ENCODE assay signal across 9 mouse cellular contexts in genomic region chr13:105291816-105292215, GRCm38 (mm10). TPM values are rescaled to one million over a fixed set of nuclear protein-coding genes. Genes with fewer than 3 reads are reported as not detected.
DNase-seq lines count a peak whose midpoint lies in the region; ATAC-seq and TF ChIP-seq lines count a peak whose summit lies in the region.
"Had no signal": no experiment of that assay in that cellular context is flagged by ENCODE, and none has a peak within 500 bp of the region (broad histone marks: within the 10 kb centered on the region; RNA-seq: fewer than 3 reads in every experiment).

No protein-coding gene starts in this region.

- peak; percentile 26 for DNase-seq in gastrocnemius, adult 2 months
- no peak for DNase-seq in gastrocnemius, postnatal 36 days
- DNase-seq in adrenal gland, postnatal 14 days: peak; percentile 76
- peak; percentile 18 for DNase-seq in forelimb bud, embryonic 11.5 days (ENCODE audit: low read depth, low spot score)
- peak; percentile 28 to 61 for DNase-seq in left cerebral cortex, adult 2 months (ENCODE audit: extremely low spot score in 1 of 2, low spot score in 2 of 2)
- DNase-seq in stomach, postnatal 0 days (ENCODE audit: low spot score): peak; percentile 39

- no peaks in the 10 kb centered on the region for H3K27me3 ChIP-seq in hindbrain, embryonic 16.5 days (replicated peaks; ENCODE audit: control insufficient read depth, insufficient read depth, low read length)
- no peaks in the 10 kb centered on the region for H3K27me3 ChIP-seq in stomach, postnatal 0 days (ENCODE audit: control insufficient read depth, insufficient read depth, low read length)

- no peak overlapping the region for H3K27ac ChIP-seq in gastrocnemius, adult 2 months
- H3K27ac ChIP-seq in hindbrain, embryonic 16.5 days (ENCODE audit: low read depth, low read length): peak overlapping the region; percentile 66
- H3K27ac ChIP-seq in left cerebral cortex, adult 2 months: peak overlapping the region; percentile 40; the same call in 1 of the 2 replicates
- no peak overlapping the region for H3K27ac ChIP-seq in stomach, postnatal 0 days (replicated peaks)

- intact Hi-C loops in gastrocnemius, adult 2 months (cut with DNase I): no loop called here
- intact Hi-C loops in gastrocnemius, postnatal 36 days (cut with DNase I): no loop called here
- intact Hi-C loops in left cerebral cortex, adult 2 months (cut with DNase I): no loop called here

- peak overlapping the region; percentile 26; the same call in 1 of the 2 replicates for H3K4me3 ChIP-seq in gastrocnemius, adult 2 months
- H3K4me3 ChIP-seq in hindbrain, embryonic 16.5 days (ENCODE audit: low read length): no peak overlapping the region
- 0 out of 2 replicates have a peak overlapping the region, but pooled peaks have one; percentile 13 for H3K4me3 ChIP-seq in left cerebral cortex, adult 2 months
- no peak overlapping the region for H3K4me3 ChIP-seq in stomach, postnatal 0 days (ENCODE audit: low read depth, low read length)

- H3K9ac ChIP-seq in hindbrain, embryonic 16.5 days (ENCODE audit: low read depth, low read length): peak overlapping the region; percentile 41
- no peak overlapping the region for H3K9ac ChIP-seq in stomach, postnatal 0 days (ENCODE audit: low read length)

- H3K36me3 ChIP-seq in hindbrain, embryonic 16.5 days (ENCODE audit: control insufficient read depth, insufficient read depth, low read length): no peaks in the 10 kb centered on the region
- no peaks in the 10 kb centered on the region for H3K36me3 ChIP-seq in stomach, postnatal 0 days (ENCODE audit: control insufficient read depth, insufficient read depth, low read length)

- peaks cover 17% of the 10 kb centered on the region for H3K4me1 ChIP-seq in hindbrain, embryonic 16.5 days (ENCODE audit: control insufficient read depth, insufficient read depth, low read depth, low read length)
- no peaks in the 10 kb centered on the region for H3K4me1 ChIP-seq in stomach, postnatal 0 days (replicated peaks; ENCODE audit: control insufficient read depth, insufficient read depth)

- no peak for TF ChIP-seq EP300 in stomach, postnatal 0 days (optimal IDR thresholded peaks at IDR 0.05)

- WGBS in hindbrain, embryonic 16.5 days: 16% methylated on average over 4 of the region's 4 CpGs
- WGBS in stomach, postnatal 0 days: 31% methylated on average over 4 of the region's 4 CpGs

- TF ChIP-seq CTCF in gastrocnemius, adult 2 months (IDR thresholded peaks at IDR 0.05): no peak
- no peak for TF ChIP-seq CTCF in left cerebral cortex, adult 2 months (IDR thresholded peaks at IDR 0.05)
- TF ChIP-seq CTCF in stomach, postnatal 0 days (IDR thresholded peaks at IDR 0.05; ENCODE audit: low read depth): no peak

- peak overlapping the region; percentile 70 for H3K4me2 ChIP-seq in hindbrain, embryonic 16.5 days (ENCODE audit: low read length)
- H3K4me2 ChIP-seq in stomach, postnatal 0 days (replicated peaks; ENCODE audit: low read depth): peak overlapping the region; percentile 25; the same call in 1 of the 2 replicates

- ATAC-seq in hindbrain, embryonic 16.5 days: peak; percentile 53
- peak; percentile 50 for ATAC-seq in megakaryocyte-erythroid progenitor cell, adult 5-6 weeks (replicated peaks; ENCODE audit: low FRiP score, low TSS enrichment, poor library complexity, severe bottlenecking)
- ATAC-seq in stomach, postnatal 0 days (ENCODE audit: low FRiP score, low TSS enrichment): no peak

- H3K9me3 ChIP-seq in hindbrain, embryonic 16.5 days (ENCODE audit: control insufficient read depth, low read length): no peaks in the 10 kb centered on the region
- H3K9me3 ChIP-seq in stomach, postnatal 0 days (ENCODE audit: control insufficient read depth, low read length): no peaks in the 10 kb centered on the region

RNA-seq across cellular contexts. Expression of gene Rnf180, which starts 2.8 kb away (rescaled TPM):
- total RNA-seq in gastrocnemius, adult 2 months (2021): under 1 TPM in 1 of 2 experiments, not detected in 1; 0.14 TPM
- under 1 TPM; 0.18 to 0.39 TPM for total RNA-seq in gastrocnemius, postnatal 36 days (2021)
- 13.5 and 13.9 TPM in 2 replicates for total RNA-seq in adrenal gland, postnatal 14 days (2021)
- 40.0 and 42.0 TPM in 2 replicates for polyA plus RNA-seq in hindbrain, embryonic 16.5 days (2015; fragmentation: Nextera tagmentation; extraction: Ambion mirVana)
- total RNA-seq in left cerebral cortex, adult 2 months (2021): 10 to 100 TPM; 18.6 to 19.9 TPM
- 3.1 and 3.8 TPM in 2 replicates for total RNA-seq in megakaryocyte-erythroid progenitor cell, adult 5-6 weeks (2014; fragmentation: Nextera tagmentation)
- 1.4 and 4.6 TPM in 2 replicates for total RNA-seq in megakaryocyte-erythroid progenitor cell, adult 5-6 weeks (2017)
- polyA plus RNA-seq in stomach, postnatal 0 days (2015; fragmentation: Nextera tagmentation; extraction: Ambion mirVana): 1.2 and 1.5 TPM in 2 replicates
- total RNA-seq: neutrophil, adult 5-6 weeks had no signal

Comparison
In these comparisons a context has a peak if more than half of its experiments do, and no peak if none do; other contexts are left out.
1. DNase-seq: peak in gastrocnemius, adult 2 months (single experiment), adrenal gland, postnatal 14 days (single experiment), forelimb bud, embryonic 11.5 days (single experiment), left cerebral cortex, adult 2 months (2 of 2) and stomach, postnatal 0 days (single experiment); none in gastrocnemius, postnatal 36 days (0 of 2).
2. H3K27ac ChIP-seq: peak in hindbrain, embryonic 16.5 days (single experiment) and left cerebral cortex, adult 2 months (single experiment); none in gastrocnemius, adult 2 months (single experiment) and stomach, postnatal 0 days (single experiment).
3. H3K4me3 ChIP-seq: peak in gastrocnemius, adult 2 months (single experiment) and left cerebral cortex, adult 2 months (single experiment); none in hindbrain, embryonic 16.5 days (single experiment) and stomach, postnatal 0 days (single experiment).